Mouse (Mus musculus): ENCODE measurements around the gene Cstf2t. TPM values are rescaled to one million over a fixed set of nuclear protein-coding genes. Genes with fewer than 3 reads are reported as not detected.

The Cstf2t gene
- polyA plus RNA-seq, 1 experiment from 2014 or later, result 72.7 TPM

DNA sequence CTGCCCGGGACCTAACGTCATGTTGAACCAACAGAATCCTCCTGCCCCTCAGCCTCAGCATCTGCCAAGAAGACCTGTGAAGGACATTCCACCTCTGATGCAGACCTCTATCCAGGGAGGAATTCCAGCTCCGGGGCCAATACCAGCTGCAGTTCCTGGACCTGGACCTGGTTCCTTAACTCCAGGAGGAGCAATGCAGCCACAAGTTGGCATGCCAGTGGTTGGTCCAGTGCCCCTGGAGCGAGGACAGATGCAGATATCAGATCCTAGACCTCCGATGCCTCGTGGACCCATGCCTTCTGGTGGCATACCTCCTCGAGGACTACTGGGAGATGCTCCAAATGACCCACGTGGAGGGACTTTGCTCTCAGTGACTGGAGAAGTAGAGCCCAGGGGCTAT, 1.1 kb downstream of the Cstf2t start:
- Histone ChIP-seq H3K9ac (replicated peaks) (peak overlapping the region; percentile 69; the same call in 1 of the 2 replicates), H3K4me1 (peaks cover 24% of the 10 kb centered on the region), H3K9me3 (replicated peaks) (no peaks in the 10 kb centered on the region), H3K27ac (replicated peaks) (no peak overlapping the region), H3K4me2 (peak overlapping the region; percentile 89), H3K27me3 (replicated peaks) (no peaks in the 10 kb centered on the region), H3K36me3 (peaks cover 26% of the 10 kb centered on the region), H3K4me3 (replicated peaks) (peak overlapping the region; percentile 63)
- no peak for ATAC-seq (ENCODE audit: low FRiP score)
- WGBS, result 97% methylated on average over 8 of the region's 8 CpGs

- H3K4me1 ChIP-seq, result no peaks in the 10 kb centered on the region
- H3K27me3 ChIP-seq (replicated peaks), result no peaks in the 10 kb centered on the region
- H3K27ac ChIP-seq (replicated peaks), result no peak overlapping the region
- H3K4me3 ChIP-seq (replicated peaks), result no peak overlapping the region
- no peaks in the 10 kb centered on the region for H3K9me3 ChIP-seq (replicated peaks)
- H3K36me3 ChIP-seq, result no peaks in the 10 kb centered on the region
- H3K9ac ChIP-seq (replicated peaks), result no peak overlapping the region
- 77% methylated on average over 3 of the region's 3 CpGs for WGBS
- no peak for ATAC-seq (ENCODE audit: low FRiP score)
- H3K4me2 ChIP-seq, result no peak overlapping the region
Measured at GRCm38 (mm10) chr19:31097857-31098256, 15.2 kb downstream of the Cstf2t start.

- Histone ChIP-seq H3K4me2 (no peak overlapping the region), H3K9me3 (replicated peaks) (no peaks in the 10 kb centered on the region), H3K27ac (replicated peaks) (no peak overlapping the region), H3K4me3 (replicated peaks) (no peak overlapping the region), H3K36me3 (no peaks in the 10 kb centered on the region), H3K27me3 (replicated peaks) (no peaks in the 10 kb centered on the region), H3K4me1 (no peaks in the 10 kb centered on the region), H3K9ac (replicated peaks) (no peak overlapping the region)
- no peak for ATAC-seq (ENCODE audit: low FRiP score)
- WGBS, result 90% methylated on average over 3 of the region's 3 CpGs
Measured at GRCm38 (mm10) chr19:31099369-31099768, 16.7 kb downstream of the Cstf2t start.

DNA sequence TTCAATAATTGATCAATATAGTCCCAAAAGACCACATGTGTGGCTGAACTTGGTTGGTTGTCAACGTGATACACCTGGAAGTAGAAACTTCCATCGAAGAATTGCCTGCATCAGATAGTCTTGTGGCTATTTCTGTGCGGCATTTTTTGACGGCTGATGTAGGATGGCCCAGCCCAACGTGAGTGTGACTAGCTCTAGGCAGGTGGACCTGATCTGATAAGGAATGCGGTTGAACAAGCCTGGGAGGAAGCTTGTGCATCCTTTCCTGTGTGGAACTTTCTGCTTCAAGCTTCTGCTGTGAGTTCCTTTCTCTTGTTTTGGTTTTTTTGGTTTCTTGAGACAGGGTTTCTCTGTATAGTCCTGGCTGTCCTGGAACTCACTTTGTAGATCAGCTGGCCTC, 22.1 kb downstream of the Cstf2t start:
- 92% methylated on average over 6 of the region's 6 CpGs for WGBS
- Histone ChIP-seq H3K9me3 (replicated peaks) (no peaks in the 10 kb centered on the region), H3K4me1 (0 out of 2 replicates have a peak, but pooled peaks cover 3% of the 10 kb centered on the region), H3K27me3 (replicated peaks) (no peaks in the 10 kb centered on the region), H3K4me2 (no peak overlapping the region), H3K9ac (replicated peaks) (no peak overlapping the region), H3K4me3 (replicated peaks) (no peak overlapping the region), H3K36me3 (no peaks in the 10 kb centered on the region), H3K27ac (replicated peaks) (no peak overlapping the region)
- ATAC-seq (ENCODE audit: low FRiP score), result no peak

- Histone ChIP-seq H3K9me3 (replicated peaks) (no peaks in the 10 kb centered on the region), H3K4me1 (0 out of 2 replicates have a peak, but pooled peaks cover 3% of the 10 kb centered on the region), H3K27me3 (replicated peaks) (no peaks in the 10 kb centered on the region), H3K36me3 (no peaks in the 10 kb centered on the region), H3K27ac (replicated peaks) (no peak overlapping the region), H3K9ac (replicated peaks) (no peak overlapping the region), H3K4me2 (no peak overlapping the region), H3K4me3 (replicated peaks) (no peak overlapping the region)
- no peak for ATAC-seq (ENCODE audit: low FRiP score)
- WGBS, result 36% methylated on average over 3 of the region's 3 CpGs
Measured at GRCm38 (mm10) chr19:31106036-31106435, 23.4 kb downstream of the Cstf2t start.

DNA sequence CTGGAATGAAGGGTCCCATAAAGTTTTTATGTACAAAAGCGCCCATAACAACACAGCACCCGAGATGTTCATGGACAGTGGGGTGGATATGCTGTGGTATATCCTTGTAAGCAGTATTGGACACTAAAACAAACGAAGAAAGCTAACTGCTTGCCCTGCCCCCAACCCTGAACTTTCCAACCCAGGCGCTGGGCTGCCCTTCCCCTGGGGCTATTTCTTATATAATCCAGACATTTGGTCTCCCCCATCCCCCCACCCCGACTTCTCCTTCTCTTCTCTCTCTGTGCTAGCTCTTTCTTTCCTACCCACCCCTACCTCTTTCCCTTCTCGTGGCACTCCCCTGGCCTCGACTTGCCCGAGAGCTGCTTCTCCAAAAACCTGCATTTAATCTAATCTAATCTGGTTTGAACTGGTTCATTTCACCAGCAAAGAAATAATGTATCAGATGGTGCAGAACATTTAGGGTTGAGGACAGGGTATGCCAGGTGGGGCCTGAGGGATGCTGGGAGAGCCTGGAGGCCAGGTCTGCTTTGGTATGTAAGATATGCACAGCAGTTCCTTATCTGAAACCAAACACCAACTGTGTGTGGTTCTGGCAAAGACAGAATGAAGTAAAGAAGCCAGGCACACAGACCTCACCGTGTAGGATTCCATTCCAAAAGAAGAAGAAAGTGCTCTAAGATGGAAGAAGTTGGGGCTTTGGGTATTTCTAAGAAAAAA, 24.4 kb downstream of the Cstf2t start:
- 0 out of 2 replicates have a peak, but pooled peaks cover 3% of the 10 kb centered on the region for H3K4me1 ChIP-seq
- no peak for ATAC-seq (ENCODE audit: low FRiP score)
- no peak overlapping the region for H3K9ac ChIP-seq (replicated peaks)
- WGBS, result 42% methylated on average over 9 of the region's 9 CpGs
- H3K4me3 ChIP-seq (replicated peaks), result no peak overlapping the region
- no peak overlapping the region for H3K4me2 ChIP-seq
- H3K36me3 ChIP-seq, result no peaks in the 10 kb centered on the region
- H3K27ac ChIP-seq (replicated peaks), result no peak overlapping the region
- H3K9me3 ChIP-seq (replicated peaks), result no peaks in the 10 kb centered on the region
- no peaks in the 10 kb centered on the region for H3K27me3 ChIP-seq (replicated peaks)

DNA sequence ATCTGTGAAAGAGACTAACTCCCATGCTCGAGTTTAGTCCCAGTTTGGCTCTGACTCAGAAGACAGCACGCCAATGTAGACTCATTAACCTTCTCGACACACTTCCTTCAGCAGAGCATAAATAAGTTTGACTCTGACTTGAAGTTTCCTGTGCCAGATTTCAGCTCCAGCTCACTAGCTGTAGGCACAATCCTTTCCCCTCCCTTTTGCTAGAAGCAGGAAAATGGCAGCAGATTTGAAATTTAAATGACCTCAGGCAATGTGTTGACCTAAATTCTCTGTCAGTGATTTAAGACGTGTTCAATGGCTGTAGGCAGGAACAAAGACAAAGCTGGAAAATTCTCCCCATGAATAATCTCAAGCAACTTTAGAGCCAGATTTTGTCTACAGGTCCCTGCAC, 32.1 kb downstream of the Cstf2t start:
- Histone ChIP-seq H3K27me3 (replicated peaks) (no peaks in the 10 kb centered on the region), H3K4me2 (no peak overlapping the region), H3K4me3 (replicated peaks) (no peak overlapping the region), H3K9me3 (replicated peaks) (no peaks in the 10 kb centered on the region), H3K9ac (replicated peaks) (no peak overlapping the region), H3K36me3 (no peaks in the 10 kb centered on the region), H3K27ac (replicated peaks) (no peak overlapping the region), H3K4me1 (peaks cover 3% of the 10 kb centered on the region; the same call in 1 of the 2 replicates)
- 13% methylated on average over 4 of the region's 4 CpGs for WGBS
- ATAC-seq (ENCODE audit: low FRiP score), result peak; percentile 45; the same call in 1 of the 2 replicates

GRCm38 (mm10) chr19:31124628-31125027, 42.0 kb downstream of the Cstf2t start:
- H3K9ac ChIP-seq (replicated peaks), result no peak overlapping the region
- no peak overlapping the region for H3K4me3 ChIP-seq (replicated peaks)
- no peak for ATAC-seq (ENCODE audit: low FRiP score)
- no peaks in the 10 kb centered on the region for H3K9me3 ChIP-seq (replicated peaks)
- H3K4me2 ChIP-seq, result no peak overlapping the region
- H3K4me1 ChIP-seq, result no peaks in the 10 kb centered on the region
- no peaks in the 10 kb centered on the region for H3K36me3 ChIP-seq
- WGBS, result 74% methylated on average over 3 of the region's 3 CpGs
- H3K27ac ChIP-seq (replicated peaks), result no peak overlapping the region
- H3K27me3 ChIP-seq (replicated peaks), result no peaks in the 10 kb centered on the region

DNA sequence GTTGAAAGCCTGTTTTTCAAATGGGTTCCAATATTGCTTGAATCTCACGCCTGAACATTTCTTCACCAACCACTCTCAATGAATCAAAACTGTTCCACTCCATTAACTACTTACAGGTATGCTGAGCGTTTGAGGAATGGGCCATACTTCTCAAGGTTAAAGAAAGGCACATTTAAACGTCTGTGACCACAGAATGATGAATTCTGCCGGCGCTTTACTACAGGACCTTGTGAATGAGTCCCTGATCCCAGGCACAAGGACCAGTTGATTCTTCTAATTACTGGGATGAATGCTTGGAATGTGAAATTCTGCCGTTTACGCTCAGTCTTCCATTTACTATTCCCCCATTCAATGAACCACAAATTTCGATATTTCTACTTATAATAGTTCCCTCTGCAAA, 50.0 kb downstream of the Cstf2t start:
- 69% methylated on average over 8 of the region's 8 CpGs for WGBS
- no peaks in the 10 kb centered on the region for H3K27me3 ChIP-seq (replicated peaks)
- H3K9ac ChIP-seq (replicated peaks), result no peak overlapping the region
- no peak overlapping the region for H3K4me3 ChIP-seq (replicated peaks)
- no peak for ATAC-seq (ENCODE audit: low FRiP score)
- H3K4me2 ChIP-seq, result no peak overlapping the region
- no peaks in the 10 kb centered on the region for H3K36me3 ChIP-seq
- H3K4me1 ChIP-seq, result no peaks in the 10 kb centered on the region
- H3K27ac ChIP-seq (replicated peaks), result no peak overlapping the region
- H3K9me3 ChIP-seq (replicated peaks), result no peaks in the 10 kb centered on the region

- Histone ChIP-seq H3K4me3 (replicated peaks) (no peak overlapping the region), H3K9me3 (replicated peaks) (no peaks in the 10 kb centered on the region), H3K4me2 (no peak overlapping the region), H3K9ac (replicated peaks) (no peak overlapping the region), H3K27ac (replicated peaks) (no peak overlapping the region), H3K4me1 (no peaks in the 10 kb centered on the region), H3K27me3 (replicated peaks) (no peaks in the 10 kb centered on the region), H3K36me3 (no peaks in the 10 kb centered on the region)
- WGBS, result 20% methylated on average over 2 of the region's 2 CpGs
- ATAC-seq (ENCODE audit: low FRiP score), result no peak
Measured at GRCm38 (mm10) chr19:31136316-31136715, 53.7 kb downstream of the Cstf2t start.
